Mouse (Mus musculus) neutrophil, adult 83 days (primary cell): ENCODE measurements around the gene Hist1h2bb. TPM values are rescaled to one million over a fixed set of nuclear protein-coding genes. Genes with fewer than 3 reads are reported as not detected.

Experiments
- total RNA-seq, 2 experiments: library from RNA; stranded (reverse); gene quantifications; one replicate each; pipeline ENCODE4 v1.2.4; 2023

Gene Hist1h2bb
- total RNA-seq, result 1,000 to 10,000 TPM in 1 of 2 experiments, 100 to 1,000 TPM in 1; 938 to 1,011 TPM

DNA sequence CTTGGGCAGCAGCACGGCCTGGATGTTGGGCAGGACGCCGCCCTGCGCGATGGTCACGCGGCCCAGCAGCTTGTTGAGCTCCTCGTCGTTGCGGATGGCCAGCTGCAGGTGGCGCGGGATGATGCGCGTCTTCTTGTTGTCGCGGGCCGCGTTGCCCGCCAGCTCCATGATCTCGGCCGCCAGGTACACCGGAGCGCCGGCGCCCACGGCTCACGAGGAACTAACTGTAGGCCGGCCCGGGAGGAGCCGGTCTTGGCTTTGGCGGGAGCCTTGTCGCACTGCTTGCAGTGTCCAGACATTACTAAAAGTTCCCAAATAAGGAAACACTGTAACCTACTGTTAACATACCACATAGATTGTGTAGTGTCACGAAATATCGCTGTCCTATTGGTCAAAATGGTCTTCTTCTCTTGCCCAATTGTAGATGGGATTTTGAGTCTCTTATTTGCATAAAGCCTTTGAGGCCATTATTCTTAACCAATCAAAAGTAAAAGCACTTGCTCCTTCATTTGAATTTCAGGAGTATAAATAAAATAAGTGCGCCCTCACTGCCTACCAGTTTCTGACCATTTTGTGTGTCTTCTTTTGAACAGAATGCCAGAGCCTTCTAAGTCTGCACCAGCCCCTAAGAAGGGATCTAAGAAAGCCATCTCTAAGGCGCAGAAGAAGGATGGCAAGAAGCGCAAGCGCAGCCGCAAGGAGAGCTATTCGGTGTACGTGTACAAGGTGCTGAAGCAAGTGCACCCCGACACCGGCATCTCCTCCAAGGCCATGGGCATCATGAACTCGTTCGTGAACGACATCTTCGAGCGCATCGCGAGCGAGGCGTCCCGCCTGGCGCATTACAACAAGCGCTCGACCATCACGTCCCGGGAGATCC is at the start of gene Hist1h2bb:
Gene Hist1h2bb, plus strand, starts transcription at position 534 of the 880 bp plus-strand sequence.

GRCm38 (mm10) chr13:23698300-23698693 is 48.2 kb upstream of the Hist1h2bb start, which contains the start of gene Hist1h4c:
Gene Hist1h4c (minus strand): TSS chr13:23698454.

GRCm38 (mm10) chr13:23710374-23711089 is 36.0 kb upstream of the Hist1h2bb start, which contains the start of gene Hfe:
Gene Hfe (minus strand): TSS chr13:23710854.

DNA sequence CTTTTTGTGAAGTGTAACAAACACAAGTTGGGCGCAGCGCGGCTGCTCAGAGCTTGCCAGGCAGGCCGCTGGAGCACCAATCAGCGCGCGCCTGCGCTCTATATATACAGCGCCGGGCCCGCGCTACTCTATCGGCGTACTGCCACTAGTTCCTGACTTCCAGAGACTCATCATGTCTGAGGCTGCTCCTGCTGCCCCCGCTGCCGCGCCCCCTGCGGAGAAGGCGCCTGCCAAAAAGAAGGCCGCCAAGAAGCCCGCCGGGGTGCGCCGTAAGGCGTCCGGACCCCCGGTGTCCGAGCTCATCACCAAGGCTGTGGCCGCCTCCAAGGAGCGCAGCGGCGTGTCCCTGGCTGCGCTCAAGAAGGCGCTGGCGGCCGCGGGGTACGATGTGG is 7.9 kb upstream of the Hist1h2bb start, which contains the start of gene Hist1h1c:
Gene Hist1h1c, plus strand, starts transcription at position 132 of the 392 bp plus-strand sequence.

DNA sequence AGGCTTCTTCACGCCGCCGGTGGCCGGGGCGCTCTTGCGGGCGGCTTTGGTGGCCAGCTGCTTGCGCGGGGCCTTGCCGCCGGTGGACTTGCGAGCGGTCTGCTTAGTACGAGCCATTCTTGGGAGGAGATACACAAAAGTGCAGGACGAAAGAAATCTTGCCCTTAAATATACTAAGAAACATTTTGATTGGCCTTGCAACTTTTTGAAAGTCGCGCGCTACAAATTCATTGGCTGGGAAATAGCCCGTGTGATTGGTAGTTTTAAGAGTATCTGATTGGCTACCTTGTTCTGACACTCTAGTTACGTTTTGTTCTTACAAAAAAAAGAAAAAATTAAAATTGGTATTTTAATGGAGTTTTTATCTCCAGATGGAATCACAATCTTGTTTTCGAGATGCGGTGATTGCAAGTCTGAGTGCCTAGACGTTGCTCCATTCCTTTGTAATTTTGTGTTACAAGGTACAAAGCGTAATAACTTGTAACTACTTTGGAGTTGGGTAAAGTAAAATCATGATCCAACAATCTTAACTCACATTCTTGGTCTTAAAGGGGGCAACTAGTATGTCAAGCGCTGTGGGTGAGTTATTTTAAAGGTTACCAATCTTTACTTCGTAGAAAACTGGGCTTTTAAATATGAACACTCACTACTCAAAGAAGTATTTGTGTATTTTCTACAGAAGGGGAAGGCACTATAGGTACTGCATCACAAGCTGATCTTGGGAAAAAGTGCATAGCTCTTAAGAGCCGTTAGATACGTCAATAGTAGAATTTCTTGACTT is 963 bp upstream of the Hist1h2bb start, which contains the start of gene Hist1h3c:
Gene Hist1h3c, minus strand, starts transcription at position 222 of the 781 bp plus-strand sequence.

GRCm38 (mm10) chr13:23750839-23751477 is 4.4 kb downstream of the Hist1h2bb start, which contains the start of gene Hist1h2ab:
Gene Hist1h2ab (plus strand): TSS chr13:23751126.

DNA sequence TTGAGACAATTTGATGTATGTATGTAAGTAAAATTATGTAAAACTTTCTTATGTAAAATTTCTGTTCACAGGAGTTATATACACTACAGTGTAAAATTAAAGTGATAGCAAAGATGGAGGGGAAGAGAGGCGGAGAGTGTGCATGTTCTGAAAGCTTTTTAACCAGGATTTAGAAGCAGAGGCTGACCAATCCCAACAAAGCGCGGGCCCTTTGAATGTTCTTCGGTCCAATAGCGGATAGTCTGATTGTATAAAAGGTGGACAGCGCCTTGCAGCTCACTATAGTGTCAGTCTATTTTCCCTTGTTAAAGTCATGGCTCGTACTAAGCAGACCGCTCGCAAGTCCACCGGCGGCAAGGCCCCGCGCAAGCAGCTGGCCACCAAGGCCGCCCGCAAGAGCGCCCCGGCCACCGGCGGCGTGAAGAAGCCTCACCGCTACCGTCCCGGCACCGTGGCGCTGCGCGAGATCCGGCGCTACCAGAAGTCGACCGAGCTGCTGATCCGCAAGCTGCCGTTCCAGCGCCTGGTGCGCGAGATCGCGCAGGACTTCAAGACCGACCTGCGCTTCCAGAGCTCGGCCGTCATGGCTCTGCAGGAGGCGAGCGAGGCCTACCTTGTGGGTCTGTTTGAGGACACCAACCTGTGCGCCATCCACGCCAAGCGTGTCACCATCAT is 5.7 kb downstream of the Hist1h2bb start, which contains the start of gene Hist1h3b:
Gene Hist1h3b, plus strand, starts transcription at position 201 of the 675 bp plus-strand sequence.

GRCm38 (mm10) chr13:23756790-23757189 is 10.3 kb downstream of the Hist1h2bb start, which contains the start of gene Hist1h4b:
Gene Hist1h4b (plus strand): TSS chr13:23757013.

DNA sequence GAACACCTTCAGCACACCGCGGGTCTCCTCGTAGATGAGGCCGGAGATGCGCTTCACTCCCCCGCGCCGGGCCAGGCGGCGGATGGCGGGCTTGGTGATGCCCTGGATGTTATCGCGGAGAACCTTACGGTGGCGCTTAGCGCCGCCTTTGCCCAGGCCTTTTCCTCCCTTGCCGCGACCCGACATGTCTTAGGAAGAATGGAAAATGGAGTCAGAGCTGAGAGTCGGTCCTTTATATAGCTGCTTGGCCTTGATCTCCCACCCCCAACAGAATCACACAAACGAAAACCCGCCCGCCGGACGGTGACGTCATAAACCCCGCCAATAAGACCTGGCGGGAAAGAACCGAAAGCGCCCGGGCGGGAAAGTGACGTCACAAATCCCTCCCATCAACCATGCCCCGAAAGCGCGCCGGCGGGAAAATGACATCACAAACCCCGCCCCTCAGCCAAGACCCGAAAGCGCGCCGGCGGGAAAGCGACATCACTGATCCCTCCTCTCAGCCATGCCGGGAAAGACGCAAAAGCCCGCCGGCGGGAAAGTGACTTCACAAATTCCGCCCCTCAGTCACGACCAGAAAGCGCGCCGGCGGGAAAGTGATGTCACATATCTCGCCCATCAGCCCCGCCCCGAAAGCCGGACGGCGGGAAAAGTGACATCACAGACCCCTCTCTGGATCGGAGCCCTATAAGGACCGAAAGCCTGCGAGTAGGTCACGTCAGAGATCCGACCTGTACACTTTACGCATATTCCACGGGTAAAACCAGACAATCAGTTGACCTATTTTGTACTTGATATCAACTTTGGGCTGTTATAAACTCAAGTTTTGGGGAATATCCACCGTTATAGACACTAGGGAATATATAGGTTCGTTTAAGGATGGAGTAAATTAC is 14.7 kb downstream of the Hist1h2bb start, which contains the start of gene Hist1h4a:
Gene Hist1h4a, minus strand, starts transcription at position 259 of the 893 bp plus-strand sequence.

GRCm38 (mm10) chr13:23761871-23762821 is 15.6 kb downstream of the Hist1h2bb start, which contains the start of gene Hist1h3a:
Gene Hist1h3a (minus strand): TSS chr13:23762386.

DNA sequence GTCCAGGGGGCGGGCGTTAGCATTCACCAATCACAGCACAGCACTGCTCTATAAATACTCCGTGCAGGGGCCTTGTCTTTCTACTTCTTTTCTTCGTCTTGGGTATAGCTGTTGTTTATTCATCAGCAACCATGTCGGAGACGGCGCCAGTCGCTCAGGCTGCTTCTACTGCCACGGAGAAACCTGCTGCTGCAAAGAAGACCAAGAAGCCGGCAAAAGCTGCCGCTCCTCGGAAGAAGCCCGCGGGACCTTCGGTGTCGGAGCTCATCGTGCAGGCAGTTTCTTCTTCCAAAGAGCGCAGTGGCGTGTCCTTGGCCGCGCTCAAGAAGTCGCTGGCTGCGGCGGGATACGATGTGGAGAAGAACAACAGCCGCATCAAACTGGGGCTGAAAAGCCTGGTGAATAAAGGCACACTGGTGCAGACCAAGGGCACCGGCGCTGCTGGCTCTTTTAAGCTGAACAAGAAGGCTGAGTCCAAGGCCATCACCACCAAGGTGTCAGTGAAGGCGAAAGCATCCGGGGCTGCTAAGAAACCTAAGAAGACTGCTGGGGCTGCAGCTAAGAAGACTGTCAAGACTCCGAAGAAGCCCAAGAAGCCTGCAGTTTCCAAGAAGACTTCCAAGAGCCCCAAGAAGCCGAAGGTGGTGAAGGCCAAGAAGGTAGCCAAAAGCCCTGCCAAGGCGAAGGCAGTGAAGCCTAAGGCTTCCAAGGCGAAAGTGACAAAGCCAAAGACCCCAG is 17.2 kb downstream of the Hist1h2bb start, which contains the start of gene Hist1h1a:
Gene Hist1h1a, plus strand, starts transcription at position 81 of the 738 bp plus-strand sequence.

DNA sequence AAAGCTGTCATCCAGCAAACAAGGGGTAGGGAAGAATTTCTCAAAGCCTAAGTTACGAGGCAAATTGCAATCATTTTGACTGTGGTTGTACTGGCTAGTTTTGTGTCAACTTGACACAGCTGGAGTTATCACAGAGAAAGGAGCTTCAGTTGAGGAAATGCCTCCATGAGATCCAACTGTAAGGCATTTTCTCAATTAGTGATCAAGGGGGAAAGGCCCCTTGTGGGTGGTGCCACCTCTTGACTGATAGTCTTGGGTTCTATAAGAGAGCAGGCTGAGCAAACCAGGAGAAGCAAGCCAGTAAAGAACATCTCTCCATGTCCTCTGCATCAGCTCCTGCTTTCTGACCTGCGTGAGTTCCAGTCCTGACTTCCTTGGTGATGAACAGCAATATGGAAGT is 23.1 kb downstream of the Hist1h2bb start, which contains the start of gene Trim38:
Gene Trim38, plus strand, starts transcription at position 301 of the 400 bp plus-strand sequence.

Other genes starting within 250 kb of the Hist1h2bb start
- 1,000 to 10,000 TPM; 1,800 to 2,079 TPM for gene Hist1h4h, start 215.7 kb upstream of the Hist1h2bb start, total RNA-seq
- 1,000 to 10,000 TPM; 1,103 to 1,322 TPM for gene Hist1h2af, start 212.8 kb upstream of the Hist1h2bb start, total RNA-seq
- 100 to 1,000 TPM; 343 to 409 TPM for gene Hist1h3g, start 211.3 kb upstream of the Hist1h2bb start, total RNA-seq
- gene Hist1h2bh, start 203.3 kb upstream of the Hist1h2bb start, total RNA-seq, result 100 to 1,000 TPM; 156 to 165 TPM
- 100 to 1,000 TPM; 484 to 531 TPM for gene Hist1h3f, start 202.7 kb upstream of the Hist1h2bb start, total RNA-seq
- 1,000 to 10,000 TPM; 2,494 to 2,726 TPM for gene Hist1h4f, start 195.1 kb upstream of the Hist1h2bb start, total RNA-seq
- gene Hist1h1d, start 193.5 kb upstream of the Hist1h2bb start, total RNA-seq, result 100 to 1,000 TPM; 117 to 132 TPM
- 100 to 1,000 TPM; 919 to 946 TPM for gene Hist1h3e, start 184.4 kb upstream of the Hist1h2bb start, total RNA-seq
- 100 to 1,000 TPM; 213 to 226 TPM for gene Hist1h2ae, start 175.5 kb upstream of the Hist1h2bb start, total RNA-seq
- gene Hist1h2bg, start 175.3 kb upstream of the Hist1h2bb start, total RNA-seq, result 1,000 to 10,000 TPM; 1,609 to 1,779 TPM
- 1,000 to 10,000 TPM; 1,205 to 1,340 TPM for gene Hist1h2bf, start 172.5 kb upstream of the Hist1h2bb start, total RNA-seq
- gene Hist1h2ad, start 172.4 kb upstream of the Hist1h2bb start, total RNA-seq, result 100 to 1,000 TPM; 234 to 256 TPM
- 100 to 1,000 TPM; 207 to 247 TPM for gene Hist1h3d, start 171.0 kb upstream of the Hist1h2bb start, total RNA-seq
- 100 to 1,000 TPM; 821 to 965 TPM for gene Hist1h4d, start 165.1 kb upstream of the Hist1h2bb start, total RNA-seq
- 100 to 1,000 TPM; 117 to 129 TPM for gene Hist1h2be, start 125.6 kb upstream of the Hist1h2bb start, total RNA-seq
- 100 to 1,000 TPM; 854 to 881 TPM for gene Hist1h1e, start 124.2 kb upstream of the Hist1h2bb start, total RNA-seq
- 10 to 100 TPM; 59.5 to 67.1 TPM for gene Hist1h2ac, start 62.8 kb upstream of the Hist1h2bb start, total RNA-seq
- gene Hist1h2bc, start 62.5 kb upstream of the Hist1h2bb start, total RNA-seq, result 100 to 1,000 TPM; 108 to 117 TPM
- 1 to 10 TPM; 2.5 to 2.9 TPM for gene Hist1h1t, start 50.9 kb upstream of the Hist1h2bb start, total RNA-seq
- 100 to 1,000 TPM; 435 to 497 TPM for gene Hist1h4c, start 48.3 kb upstream of the Hist1h2bb start, total RNA-seq
- 1 to 10 TPM; 7.5 to 7.9 TPM for gene Hfe, start 35.9 kb upstream of the Hist1h2bb start, total RNA-seq
- 1,000 to 10,000 TPM; 1,583 to 1,684 TPM for gene Hist1h1c, start 7.9 kb upstream of the Hist1h2bb start, total RNA-seq
- gene Hist1h3c, start 1.1 kb upstream of the Hist1h2bb start, total RNA-seq, result 100 to 1,000 TPM; 649 to 655 TPM
- 1,000 to 10,000 TPM; 1,348 to 1,643 TPM for gene Hist1h2ab, start 4.4 kb downstream of the Hist1h2bb start, total RNA-seq
- 1,000 to 10,000 TPM; 1,578 to 1,719 TPM for gene Hist1h3b, start 5.5 kb downstream of the Hist1h2bb start, total RNA-seq
- 100 to 1,000 TPM; 697 to 823 TPM for gene Hist1h4b, start 10.3 kb downstream of the Hist1h2bb start, total RNA-seq
- gene Hist1h4a, start 14.5 kb downstream of the Hist1h2bb start, total RNA-seq, result 100 to 1,000 TPM; 542 to 645 TPM
- gene Hist1h3a, start 15.7 kb downstream of the Hist1h2bb start, total RNA-seq, result 100 to 1,000 TPM; 941 to 991 TPM
- 100 to 1,000 TPM; 476 to 542 TPM for gene Hist1h1a, start 16.9 kb downstream of the Hist1h2bb start, total RNA-seq
- not detected for gene Trim38, start 23.2 kb downstream of the Hist1h2bb start, total RNA-seq
- gene Slc17a2, start 60.3 kb downstream of the Hist1h2bb start, total RNA-seq, result not detected
- not detected for gene Slc17a3, start 92.7 kb downstream of the Hist1h2bb start, total RNA-seq
- gene Slc17a1, start 121.0 kb downstream of the Hist1h2bb start, total RNA-seq, result not detected
- not detected for gene Slc17a4, start 168.3 kb downstream of the Hist1h2bb start, total RNA-seq
- not detected for gene Hist1h2ba, start 187.4 kb downstream of the Hist1h2bb start, total RNA-seq
- gene Hist1h2aa, start 187.7 kb downstream of the Hist1h2bb start, total RNA-seq, result not detected
- not detected for gene Scgn, start 244.5 kb downstream of the Hist1h2bb start, total RNA-seq